Mouse (Mus musculus) kidney, postnatal 4 days (tissue): ENCODE data around the gene Ephb3.
"Not testable (repeated sequence)": the region's sequence is repeated elsewhere in the genome, so short reads cannot be mapped to it uniquely, and the experiment has no call there.

ENCODE experiments used
- DNase-seq, 2 experiments: peaks; one replicate each; pipeline ENCODE4 v3.0.0; 2021; ENCODE audit warnings: mixed read lengths in 2 of 2

The Ephb3 gene

DNA sequence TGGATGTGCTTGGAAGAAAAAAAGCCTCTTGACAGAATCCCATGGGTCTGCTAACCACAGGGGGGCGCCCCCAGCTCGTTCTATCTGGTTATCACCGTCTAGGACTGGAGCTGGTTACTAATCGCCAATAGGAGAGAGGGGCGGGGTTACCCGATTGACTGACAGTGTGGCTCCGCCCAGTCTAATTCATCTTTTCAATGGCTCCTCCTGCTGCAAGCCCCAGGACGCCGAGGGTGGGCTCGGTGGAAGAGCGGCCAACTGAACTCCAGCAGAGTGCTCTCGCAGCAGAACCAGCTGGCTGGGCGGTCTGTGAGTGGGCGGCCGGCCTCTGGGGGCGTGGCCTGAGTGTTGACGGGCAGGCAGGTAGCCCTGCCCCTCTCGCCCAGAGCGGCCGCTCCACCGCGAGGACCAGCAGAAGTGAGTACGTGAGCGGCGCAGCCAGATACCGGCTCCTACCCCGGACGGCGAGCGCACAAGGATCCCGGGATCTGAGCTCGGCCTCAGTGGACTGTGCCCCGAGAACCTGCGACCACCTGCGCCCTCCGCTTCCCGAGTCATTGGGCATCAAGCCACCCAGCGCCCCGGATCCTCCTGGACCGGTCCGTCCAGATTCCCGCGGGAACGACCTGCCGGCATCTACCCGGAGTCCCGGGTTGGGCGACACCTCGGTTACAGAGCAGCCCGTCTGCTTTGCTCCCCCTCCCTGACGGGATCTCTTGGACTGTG is at the start of gene Ephb3:
Gene Ephb3, plus strand, starts transcription at position 389 of the 726 bp plus-strand sequence.
- DNase-seq, result peak; percentile 100

DNA sequence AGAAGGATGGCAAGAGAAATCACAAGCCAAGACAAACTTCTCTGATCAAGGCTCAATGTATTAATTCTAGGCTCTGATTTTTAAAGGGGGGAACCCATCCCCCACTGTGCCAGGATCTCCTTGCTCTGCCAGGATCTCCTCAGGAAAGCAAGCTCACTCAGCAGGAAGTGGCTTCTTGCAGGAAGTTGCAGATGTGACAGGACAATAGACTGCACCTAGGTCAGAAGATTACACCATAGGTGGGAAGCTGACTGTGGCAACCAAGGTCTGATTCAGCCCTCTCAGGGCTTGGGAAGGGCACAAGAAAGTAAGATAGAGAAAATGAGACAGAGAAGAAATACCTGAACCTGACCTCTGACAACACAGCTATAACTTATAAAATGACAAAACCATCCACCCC is 48.3 kb upstream of the Ephb3 start:
- not testable (repeated sequence) for DNase-seq

DNA sequence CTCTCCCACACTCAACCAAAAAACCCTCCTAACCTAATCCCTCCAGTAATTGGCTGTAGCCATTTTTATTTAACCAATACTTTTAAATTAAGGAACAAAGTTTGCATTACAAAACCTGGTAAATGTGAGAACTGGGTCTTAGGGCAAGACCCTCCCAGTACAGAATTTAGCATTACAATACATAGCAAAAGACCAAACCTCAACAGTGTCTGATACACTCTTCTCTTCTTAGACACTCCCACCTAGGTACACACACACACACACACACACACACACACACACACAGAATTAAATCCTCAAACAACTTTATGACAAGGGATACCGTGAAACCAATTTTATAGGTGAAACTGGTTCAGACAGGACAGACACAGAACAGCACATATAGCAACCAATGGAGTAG is 45.3 kb upstream of the Ephb3 start:
- DNase-seq, result not testable (repeated sequence)

DNA sequence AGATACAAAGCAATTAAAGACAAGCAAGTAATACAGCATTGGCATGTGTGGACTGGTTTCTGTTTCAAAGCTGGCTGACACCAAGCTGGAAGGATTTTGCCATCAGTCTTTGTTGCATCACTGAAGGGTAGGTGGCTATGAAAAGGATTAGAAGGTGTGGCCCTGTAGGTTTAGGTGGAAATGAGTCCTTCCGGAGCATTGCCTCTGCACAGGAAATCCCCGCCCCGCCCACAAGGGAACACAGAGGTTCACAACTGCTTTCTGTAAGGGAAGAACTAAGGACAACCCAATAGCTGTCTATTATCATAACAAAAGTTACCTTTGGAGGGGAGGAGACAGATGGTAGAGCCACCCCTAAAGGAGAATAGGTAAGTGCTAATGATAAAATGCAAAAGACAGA is 41.1 kb upstream of the Ephb3 start:
- not testable (repeated sequence) for DNase-seq

DNA sequence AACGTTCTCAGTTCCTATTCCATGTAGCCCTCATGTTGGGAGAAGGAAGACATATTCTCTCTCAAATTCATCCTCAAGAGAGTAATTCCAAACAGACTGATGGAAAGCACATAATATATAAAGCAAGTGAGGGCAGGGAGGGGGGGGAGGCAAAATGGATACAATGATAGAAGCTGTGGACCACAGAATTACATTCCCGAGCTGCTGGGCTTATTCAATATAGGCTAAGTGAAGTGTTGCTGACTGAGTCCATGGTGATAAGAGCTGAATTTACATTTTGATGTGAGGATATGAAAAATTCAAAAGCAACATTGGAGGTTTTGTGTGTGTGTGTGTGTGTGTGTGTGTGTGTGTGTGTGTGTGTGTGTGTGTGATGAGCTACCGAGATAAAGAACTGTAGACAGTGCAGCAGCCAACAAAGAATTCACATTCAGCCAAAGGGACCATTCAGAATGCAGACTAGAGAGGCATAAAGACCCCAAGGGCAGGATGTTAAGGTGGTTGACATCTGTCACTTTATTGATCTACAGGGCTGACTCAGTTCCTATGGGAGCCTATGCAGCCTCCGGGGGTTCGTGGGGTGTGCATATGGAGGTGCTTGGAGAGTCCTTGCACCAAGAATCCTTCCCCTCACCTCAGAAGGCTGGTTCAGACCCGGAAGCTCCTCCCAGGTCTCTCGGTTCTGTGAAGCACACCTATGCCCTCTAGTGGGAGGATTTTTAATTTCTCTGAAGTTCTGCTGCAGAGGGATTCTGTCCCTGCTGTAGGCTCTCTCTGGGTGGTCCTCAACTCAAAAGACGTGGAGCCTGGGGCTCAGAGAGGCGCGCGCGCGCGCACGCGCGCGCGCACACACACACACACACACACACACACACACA is 39.0 kb upstream of the Ephb3 start:
- peak; percentile 10 to 21 for DNase-seq

DNA sequence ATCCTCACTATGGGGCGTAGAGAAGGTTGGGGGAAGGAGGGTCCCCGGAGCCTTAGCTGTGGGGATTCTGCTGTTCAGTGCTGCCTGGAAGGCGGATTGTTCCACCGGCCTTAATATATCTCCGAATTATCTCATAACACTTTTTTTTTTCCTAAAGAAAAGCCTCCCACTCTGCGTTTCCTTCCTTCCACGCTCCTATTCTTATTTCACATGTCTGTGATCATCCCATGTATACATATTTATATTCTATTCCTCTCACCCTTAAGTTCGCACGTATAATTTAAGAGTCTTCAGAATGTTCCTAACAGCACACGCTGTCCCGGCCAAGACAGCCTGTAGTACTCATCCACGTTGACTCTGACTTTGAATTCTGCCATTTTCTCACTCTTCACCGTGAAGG is 35.8 kb upstream of the Ephb3 start:
- DNase-seq, result no peak

DNA sequence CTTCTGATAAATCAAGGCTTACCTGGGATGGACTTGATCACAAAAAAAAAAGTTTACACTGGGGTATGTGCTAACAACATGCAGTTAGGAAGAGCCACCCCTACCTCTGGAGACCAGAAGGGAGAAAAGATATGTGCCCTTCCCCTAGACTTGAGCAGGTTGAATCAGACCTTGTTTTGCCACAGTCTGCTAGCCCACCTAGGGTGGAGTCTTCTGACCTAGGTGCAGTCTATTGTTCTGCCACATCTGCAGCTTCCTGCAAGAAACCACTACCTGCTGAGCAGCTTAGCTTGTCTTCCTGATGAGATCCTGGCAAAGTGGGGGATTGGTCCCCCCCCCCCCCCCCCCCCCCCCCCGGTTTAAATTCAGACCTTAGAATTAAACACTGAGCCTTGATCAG is 29.3 kb upstream of the Ephb3 start:
- DNase-seq, result no peak

DNA sequence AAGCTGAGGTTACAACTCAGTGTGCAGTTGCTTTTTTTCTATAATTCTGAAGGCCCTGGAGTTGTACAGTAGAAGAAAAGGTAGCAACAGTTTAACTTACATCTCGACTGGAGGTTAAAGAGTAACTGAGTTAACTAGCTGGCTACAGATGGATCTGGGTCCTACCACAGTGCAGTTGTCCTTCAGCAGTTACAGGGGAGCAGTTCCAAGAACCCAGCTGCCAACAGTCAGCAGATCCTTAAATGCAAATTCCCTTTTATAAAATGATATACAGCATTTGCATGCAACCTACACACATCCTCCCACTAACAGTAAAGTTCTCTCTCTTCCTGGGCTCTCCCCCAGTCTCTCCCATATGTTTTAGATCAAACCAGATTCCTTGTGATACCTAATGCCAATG is 22.4 kb upstream of the Ephb3 start:
- no peak for DNase-seq

DNA sequence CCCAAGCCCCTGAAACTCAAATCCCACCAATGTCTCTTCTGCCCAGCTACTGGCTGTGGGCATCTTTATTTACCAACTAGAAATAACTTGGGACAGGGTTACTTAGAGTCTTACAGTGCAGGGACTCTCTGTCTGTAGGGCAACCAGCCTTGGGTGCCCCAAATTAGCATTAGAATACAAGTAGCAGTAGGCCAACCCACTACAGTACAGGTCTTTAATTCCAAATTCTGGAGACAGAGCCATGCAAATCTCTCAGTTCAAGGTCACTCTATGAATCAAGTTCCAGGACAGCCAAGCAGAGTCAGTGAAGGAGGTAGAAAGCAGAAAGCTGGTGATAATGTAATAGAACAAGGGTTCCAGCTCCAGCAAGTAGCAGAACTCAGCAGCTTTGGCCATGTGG is 19.9 kb upstream of the Ephb3 start:
- no peak for DNase-seq

DNA sequence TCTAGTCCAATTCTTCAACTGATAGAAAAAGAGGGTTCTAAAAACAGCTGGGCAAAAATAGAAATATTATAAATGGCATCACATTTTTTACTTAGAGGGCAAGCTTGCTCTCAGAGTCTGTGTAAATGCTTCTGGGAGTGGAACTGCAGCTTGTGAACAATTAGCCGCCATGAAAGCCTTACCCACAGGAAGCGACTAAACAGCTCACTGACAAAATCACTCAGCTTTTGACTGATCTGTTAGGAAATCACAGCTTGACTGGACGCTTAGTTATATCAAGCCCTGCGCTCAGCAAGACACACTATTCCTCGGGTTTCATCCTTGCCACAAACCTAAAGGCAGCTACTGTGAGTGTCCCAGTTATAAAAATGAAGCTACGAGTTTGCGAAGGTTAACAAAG is 17.0 kb upstream of the Ephb3 start:
- DNase-seq, result no peak

DNA sequence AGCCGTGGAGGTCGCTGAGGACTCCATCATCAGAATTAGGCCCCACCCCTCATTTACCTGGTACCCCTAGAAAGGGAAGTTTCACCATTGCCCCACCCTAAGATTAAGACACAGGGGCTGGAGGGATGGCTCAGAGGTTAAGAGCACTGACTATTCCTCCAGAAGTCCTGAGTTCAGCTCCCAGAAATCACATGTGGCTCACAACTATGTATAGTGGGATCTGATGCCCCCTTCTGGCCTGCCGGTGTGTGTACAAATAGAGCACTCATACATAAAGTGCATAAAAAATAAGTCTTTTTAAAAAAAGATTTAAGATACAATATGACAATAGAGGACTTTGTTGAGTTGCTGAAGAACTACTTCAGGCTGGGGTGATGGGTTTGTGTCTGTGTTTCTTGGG is 16.2 kb upstream of the Ephb3 start:
- DNase-seq, result peak in 1 of 2 experiments; percentile 44

DNA sequence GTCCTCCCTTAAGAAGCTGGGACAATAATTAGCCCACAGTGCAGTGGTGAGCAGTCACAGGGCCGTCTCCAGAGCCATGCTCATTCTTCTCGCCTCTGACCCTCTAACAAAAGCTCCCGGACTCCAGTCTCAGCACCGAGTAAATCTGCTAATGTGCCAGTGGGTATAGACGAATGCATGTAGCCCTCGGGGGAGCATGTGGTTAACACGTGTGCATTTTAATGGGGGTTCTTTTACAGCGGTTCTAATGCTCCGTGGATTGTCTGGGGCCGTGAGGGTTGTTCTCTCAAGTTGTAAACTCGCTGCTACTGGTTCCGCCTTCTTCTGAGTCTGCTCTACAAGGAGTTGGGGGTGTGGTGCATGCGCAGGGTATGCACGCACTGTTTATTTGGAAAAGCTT is 13.0 kb upstream of the Ephb3 start:
- no peak for DNase-seq

DNA sequence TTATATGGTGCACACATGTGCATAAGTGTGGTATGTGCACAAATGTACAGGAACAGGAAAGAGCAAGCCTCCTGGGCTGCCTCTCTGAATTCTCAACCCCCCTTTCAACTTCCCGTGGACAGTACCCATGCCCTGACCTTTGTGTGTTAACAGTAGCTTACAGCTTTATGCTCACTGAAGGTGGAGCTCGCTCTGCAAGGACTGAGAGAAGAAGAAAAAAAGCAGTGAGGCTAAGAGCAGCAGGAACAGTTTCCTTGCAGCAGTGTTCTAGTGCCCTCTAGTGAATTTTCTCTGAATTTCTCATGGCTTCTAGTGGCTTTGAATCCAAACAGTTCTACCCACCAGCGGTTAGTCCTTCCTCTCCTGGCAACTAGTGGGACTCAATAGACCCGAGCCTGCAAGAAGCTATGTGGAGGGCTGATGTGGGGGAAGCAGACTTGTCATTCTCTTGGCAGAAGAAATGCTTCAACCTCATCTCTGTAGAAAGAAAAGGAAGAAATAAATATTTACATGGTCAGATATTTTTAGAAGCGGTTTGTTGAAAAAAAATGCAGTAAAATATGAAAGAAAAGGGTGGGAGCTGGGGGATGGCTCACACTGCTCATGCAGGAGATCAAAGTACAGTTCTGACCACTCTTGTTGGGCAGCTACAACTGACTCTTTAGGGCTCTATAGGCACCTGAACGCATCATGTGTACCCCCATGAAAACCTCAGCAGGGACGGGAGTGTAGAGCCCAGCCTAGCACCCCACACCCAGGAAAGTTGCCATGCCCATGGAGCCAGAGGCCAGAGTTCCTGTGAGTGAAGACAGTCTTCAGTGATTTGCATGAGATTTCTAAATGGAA is 11.8 kb upstream of the Ephb3 start:
- peak in 1 of 2 experiments; percentile 48 for DNase-seq

DNA sequence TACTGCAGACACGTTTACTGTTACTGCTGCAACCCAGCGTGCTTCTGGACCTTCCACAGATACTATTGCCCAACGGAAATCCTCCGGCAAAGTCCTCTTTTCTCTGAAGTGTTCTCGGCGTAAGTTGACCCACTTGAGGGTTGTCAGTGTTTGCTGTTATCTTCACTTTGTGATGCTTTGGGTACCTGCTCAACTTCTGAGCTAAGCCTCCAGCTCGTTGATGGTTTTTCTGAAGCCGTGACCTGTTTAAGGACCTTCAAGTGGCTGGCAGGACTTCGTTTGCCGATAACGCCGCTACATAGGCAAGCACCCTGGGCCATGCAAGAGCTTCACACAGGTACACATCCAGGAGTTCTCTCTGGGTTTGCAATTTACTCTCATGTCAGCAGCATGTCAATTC is 10.4 kb upstream of the Ephb3 start:
- DNase-seq, result no peak

DNA sequence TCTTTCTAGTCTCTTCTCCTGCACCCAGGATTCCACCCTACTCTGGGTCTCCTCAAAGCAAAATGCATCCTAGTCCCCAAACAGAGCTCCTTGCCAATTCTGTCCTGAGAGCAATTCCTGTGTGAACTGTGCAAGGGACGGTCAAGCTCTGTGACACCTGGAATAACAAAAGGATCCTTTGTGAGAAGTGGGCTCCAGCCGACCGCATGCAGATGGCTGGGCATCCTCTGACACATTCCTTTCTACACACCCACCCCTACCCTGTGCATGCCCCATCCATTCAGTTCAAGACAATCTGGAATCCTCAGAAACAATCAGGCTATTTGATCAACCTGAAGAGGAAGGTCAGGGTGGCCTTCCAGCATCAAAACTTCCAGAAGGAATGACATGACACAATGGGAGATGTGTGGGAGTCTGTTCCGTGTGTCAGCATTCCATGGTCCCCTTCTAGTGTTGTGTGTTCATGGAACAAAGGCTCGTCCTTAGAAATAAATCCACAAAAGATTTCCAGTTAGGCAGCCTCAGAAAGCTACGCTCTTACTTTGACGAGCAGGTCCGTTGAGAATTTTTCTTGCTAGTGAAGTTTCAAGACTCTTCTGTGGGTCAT is 9.2 kb upstream of the Ephb3 start:
- no peak for DNase-seq

DNA sequence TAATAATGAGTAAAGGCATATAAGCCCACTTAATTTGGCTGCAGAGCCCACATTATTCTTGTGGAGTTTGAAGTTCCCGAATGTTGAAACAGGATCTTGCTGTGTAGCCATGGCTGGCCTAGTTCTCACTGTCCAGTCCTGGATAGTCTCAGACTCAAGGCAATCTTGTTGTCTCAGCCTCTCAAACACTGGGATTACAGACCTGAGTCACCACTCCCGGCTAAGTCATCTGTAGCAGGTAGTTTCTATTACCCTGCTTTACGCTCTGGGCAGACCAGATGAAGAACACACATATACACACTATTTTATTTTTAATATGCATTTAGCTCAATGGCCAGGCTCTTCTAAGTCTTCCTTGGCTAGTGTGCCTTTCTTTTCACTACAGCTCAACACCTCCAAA is 8.0 kb upstream of the Ephb3 start:
- no peak for DNase-seq

DNA sequence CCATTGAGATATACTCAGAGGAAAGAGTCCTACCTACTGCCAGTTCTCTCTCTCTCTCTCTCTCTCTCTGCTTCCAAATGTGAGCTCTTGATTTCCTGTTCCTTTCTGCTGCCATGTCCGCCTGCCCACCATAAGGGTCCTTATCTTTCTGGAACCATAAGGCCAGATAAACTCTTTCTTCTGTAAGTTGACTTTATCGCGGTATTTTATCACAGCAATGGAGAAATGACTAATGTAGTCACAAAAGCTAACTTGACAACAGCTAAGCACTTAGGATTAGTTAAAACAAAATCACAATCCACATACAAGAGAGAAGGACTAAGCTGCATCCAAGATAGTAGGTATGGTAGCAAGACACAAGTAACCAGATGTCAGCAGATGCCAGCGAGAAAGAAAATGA is 7.0 kb upstream of the Ephb3 start:
- no peak for DNase-seq

DNA sequence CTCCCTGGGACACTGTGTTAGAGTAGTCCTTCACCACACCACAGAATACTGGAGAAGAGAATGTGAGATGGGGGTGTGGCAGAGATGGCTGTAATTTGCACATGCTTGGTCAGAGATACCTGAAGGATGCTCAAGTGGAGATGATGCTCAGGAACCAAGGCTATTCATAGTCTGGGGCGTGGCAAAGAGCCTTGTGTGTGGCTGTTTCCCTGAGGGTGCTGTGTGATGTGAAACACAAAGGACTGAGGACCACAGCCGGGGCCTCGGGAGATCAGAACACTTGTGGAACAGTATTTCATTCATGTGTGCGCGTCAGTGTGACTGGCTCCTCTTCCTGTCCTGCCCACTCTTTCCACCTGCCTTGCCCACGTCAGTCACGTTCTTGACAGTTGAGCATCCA is 6.5 kb upstream of the Ephb3 start:
- no peak for DNase-seq

DNA sequence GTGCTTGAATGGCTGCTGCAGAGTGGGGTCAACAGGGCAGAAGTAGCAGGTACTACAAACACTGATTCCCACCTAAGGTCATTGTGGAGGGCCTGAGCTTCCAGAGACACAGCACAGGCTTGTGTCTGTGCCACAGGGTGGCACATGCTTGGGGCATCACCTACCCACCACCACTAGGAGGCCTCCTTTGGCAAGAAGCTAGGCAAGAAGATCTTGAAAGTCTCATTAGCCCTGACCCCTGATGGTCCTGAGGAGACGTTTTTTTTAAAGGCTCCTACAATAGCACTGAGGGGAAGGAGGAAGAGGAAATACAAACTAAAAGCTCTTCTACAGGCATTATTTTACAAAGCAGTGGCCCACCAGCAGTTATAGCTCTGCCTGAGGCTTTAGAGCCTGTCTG is 6.0 kb upstream of the Ephb3 start:
- DNase-seq, result peak in 1 of 2 experiments; percentile 55

DNA sequence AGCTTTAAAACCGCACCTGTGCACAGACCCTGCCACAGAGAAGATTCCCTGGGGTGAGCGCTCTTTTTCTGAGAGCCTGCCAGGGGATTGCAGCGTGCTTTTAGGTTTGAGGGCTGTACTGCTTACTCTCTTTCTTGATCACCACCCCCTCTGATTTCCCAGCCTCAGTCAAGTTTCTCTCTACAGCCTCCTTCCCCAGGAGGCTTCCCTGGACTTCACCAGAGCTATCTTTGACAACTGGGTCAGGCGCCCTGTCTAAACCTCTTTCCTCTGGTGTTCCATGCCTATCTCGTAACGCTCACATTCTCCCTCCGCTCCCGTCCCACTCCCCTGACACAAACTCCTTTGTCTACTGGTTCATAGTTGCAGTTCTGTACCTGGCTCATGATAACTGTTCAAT is 5.1 kb upstream of the Ephb3 start:
- DNase-seq, result no peak

DNA sequence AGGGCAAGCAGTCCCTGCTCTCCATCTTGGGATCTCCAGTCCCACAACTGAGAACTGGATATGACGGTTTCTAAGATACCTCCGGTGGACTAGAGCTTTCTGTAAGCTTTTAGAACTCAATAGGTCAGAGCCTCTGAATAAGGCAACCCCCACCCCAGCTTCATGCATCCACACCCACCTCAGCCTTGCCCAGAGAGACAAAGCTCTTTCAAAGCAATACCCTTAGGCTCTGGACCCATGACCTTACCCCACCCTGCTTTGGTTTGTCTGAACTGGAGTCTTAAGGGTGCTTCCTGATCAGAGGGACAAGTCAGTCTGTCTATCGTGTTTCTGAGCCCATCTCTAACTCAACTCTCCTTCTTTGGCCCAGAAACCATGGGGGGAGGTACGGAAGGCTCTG is 1.8 kb upstream of the Ephb3 start:
- no peak for DNase-seq

DNA sequence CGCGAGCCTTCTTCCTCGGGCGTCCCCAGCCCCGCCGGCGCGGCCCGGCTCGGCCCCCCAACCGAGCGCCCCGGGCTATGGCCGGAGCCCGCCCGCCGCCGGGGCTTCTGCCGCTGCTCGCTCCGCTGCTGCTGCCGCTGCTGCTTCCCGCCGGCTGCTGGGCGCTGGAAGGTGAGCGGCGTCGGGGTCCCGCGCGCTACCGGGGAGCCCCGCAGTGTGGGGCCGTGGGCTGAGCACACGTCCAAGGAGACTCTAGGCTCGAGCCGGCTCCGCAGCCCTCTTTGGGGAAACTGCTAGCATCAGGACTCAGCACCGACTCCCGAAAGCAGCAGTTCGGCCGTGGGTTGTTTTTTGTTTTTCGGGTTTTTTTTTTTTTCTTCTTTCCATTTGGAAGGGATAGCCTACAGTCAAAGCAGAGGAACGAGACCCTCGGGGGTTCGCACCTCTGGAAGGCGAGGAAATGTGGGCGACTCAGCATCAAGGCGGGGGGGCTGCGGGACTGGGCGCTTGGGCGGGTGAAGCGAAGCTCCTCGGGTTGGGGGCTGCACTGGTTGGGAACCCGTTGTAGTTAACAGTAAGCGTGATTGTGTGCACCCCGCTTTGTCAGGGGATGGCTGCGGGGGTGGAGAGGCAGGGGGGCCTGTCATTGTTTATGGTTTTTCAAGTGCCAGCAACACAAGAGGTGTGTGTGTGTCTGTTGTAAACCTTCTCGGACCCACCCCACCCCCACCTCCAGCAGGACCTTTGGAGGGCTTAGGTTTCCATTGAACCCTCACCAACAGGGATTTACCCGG is 735 bp downstream of the Ephb3 start:
- no peak for DNase-seq
